Mouse (Mus musculus) mesoderm, embryonic 11.5 days (tissue): ENCODE results near the gene Nav1.

Source experiments
- DNase-seq: peaks from one replicate; pipeline ENCODE4 v3.0.0-alpha.2; 2012; ENCODE audit warnings: low read depth, low spot score

Nav1 gene

GRCm38 (mm10) chr1:135583678-135584515, 23.2 kb downstream of the Nav1 start:
- DNase-seq: no peak

- DNase-seq: peak; percentile 55
Measured at GRCm38 (mm10) chr1:135583081-135583677, 23.9 kb downstream of the Nav1 start.

- no peak for DNase-seq
Measured at GRCm38 (mm10) chr1:135581001-135581400, 26.1 kb downstream of the Nav1 start.

GRCm38 (mm10) chr1:135579111-135579510, 28.0 kb downstream of the Nav1 start:
- peak; percentile 70 for DNase-seq

GRCm38 (mm10) chr1:135577793-135578192, 29.3 kb downstream of the Nav1 start:
- DNase-seq: no peak

GRCm38 (mm10) chr1:135575393-135575792, 31.7 kb downstream of the Nav1 start:
- DNase-seq: no peak

GRCm38 (mm10) chr1:135574451-135575208, 32.5 kb downstream of the Nav1 start:
- DNase-seq: no peak

- no peak for DNase-seq
Measured at GRCm38 (mm10) chr1:135572139-135572892, 34.8 kb downstream of the Nav1 start.

- no peak for DNase-seq
Measured at GRCm38 (mm10) chr1:135568087-135568486, 39.0 kb downstream of the Nav1 start.

GRCm38 (mm10) chr1:135566611-135567010, 40.5 kb downstream of the Nav1 start:
- no peak for DNase-seq

- DNase-seq: no peak
Measured at GRCm38 (mm10) chr1:135565775-135566174, 41.3 kb downstream of the Nav1 start.

- DNase-seq: no peak
Measured at GRCm38 (mm10) chr1:135564660-135565519, 42.2 kb downstream of the Nav1 start.

GRCm38 (mm10) chr1:135563781-135564414, 43.2 kb downstream of the Nav1 start:
- peak; percentile 54 for DNase-seq

- no peak for DNase-seq
Measured at GRCm38 (mm10) chr1:135562982-135563650, 44.0 kb downstream of the Nav1 start.

GRCm38 (mm10) chr1:135562115-135562514, 45.0 kb downstream of the Nav1 start:
- DNase-seq: no peak

GRCm38 (mm10) chr1:135561282-135561681, 45.8 kb downstream of the Nav1 start:
- no peak for DNase-seq

- DNase-seq: no peak
Measured at GRCm38 (mm10) chr1:135557976-135558375, 49.1 kb downstream of the Nav1 start.

GRCm38 (mm10) chr1:135555885-135556284, 51.2 kb downstream of the Nav1 start:
- DNase-seq: no peak

GRCm38 (mm10) chr1:135554632-135555260, 52.3 kb downstream of the Nav1 start:
- DNase-seq: no peak
